Mouse (Mus musculus) common myeloid progenitor, adult 5-6 weeks (primary cell): Measurements from ENCODE around the gene Car11. TPM values are rescaled to one million over a fixed set of nuclear protein-coding genes. Genes with fewer than 3 reads are reported as not detected.

Experiments
- ATAC-seq: replicated peaks from 2 replicates; pipeline ENCODE4 v1.8.0; 2016; ENCODE audit warnings: low read depth, mild to moderate bottlenecking, moderate TSS enrichment, inconsistent platforms; ENCODE audit not compliant: poor library complexity, severe bottlenecking
- total RNA-seq: library from RNA; stranded (forward); fragments of 200-1000, 187-1606 nt; gene quantifications from 2 replicates; pipeline ENCODE4 v1.2.3, GENCODE M21; 2017

Car11 gene
- total RNA-seq, 1 experiment from 2014 or later: not detected

- ATAC-seq: no peak
These were observed 21.0 kb downstream of the Car11 start, which contains the start of gene Fam83e for GRCm38 (mm10) chr7:45720413-45721233. TSS of gene Fam83e (plus strand) at chr7:45721212.

- ATAC-seq: no peak
These were observed 21.6 kb downstream of the Car11 start for GRCm38 (mm10) chr7:45721234-45721571.

GRCm38 (mm10) chr7:45721642-45722347 lies 22.2 kb downstream of the Car11 start:
- ATAC-seq: no peak

- ATAC-seq: no peak
These were observed 22.7 kb downstream of the Car11 start for GRCm38 (mm10) chr7:45722348-45722713.

- ATAC-seq: no peak
These were observed 23.7 kb downstream of the Car11 start for GRCm38 (mm10) chr7:45723301-45723700.

GRCm38 (mm10) chr7:45723781-45724180 lies 24.1 kb downstream of the Car11 start:
- ATAC-seq: no peak

- no peak for ATAC-seq
These were observed 25.5 kb downstream of the Car11 start for GRCm38 (mm10) chr7:45725151-45725550.

- no peak for ATAC-seq
These were observed 26.1 kb downstream of the Car11 start, which contains the start of gene Spaca4 for GRCm38 (mm10) chr7:45725713-45726112. TSS of gene Spaca4 (minus strand) at chr7:45725813.

- no peak for ATAC-seq
These were observed 26.8 kb downstream of the Car11 start for GRCm38 (mm10) chr7:45726419-45726818.

- ATAC-seq: no peak
These were observed 28.0 kb downstream of the Car11 start for GRCm38 (mm10) chr7:45727625-45728024.

- ATAC-seq: peak; percentile 57
These were observed 31.2 kb downstream of the Car11 start for GRCm38 (mm10) chr7:45730727-45731431.

GRCm38 (mm10) chr7:45733477-45733876 lies 33.8 kb downstream of the Car11 start:
- ATAC-seq: 0 out of 2 replicates have a peak, but pooled peaks have one; percentile 12

GRCm38 (mm10) chr7:45739162-45739763 lies 39.6 kb downstream of the Car11 start:
- peak; percentile 69 for ATAC-seq

GRCm38 (mm10) chr7:45739820-45740219 lies 40.2 kb downstream of the Car11 start:
- no peak for ATAC-seq

GRCm38 (mm10) chr7:45741308-45741707 lies 41.7 kb downstream of the Car11 start:
- peak; percentile 27 for ATAC-seq

- peak; percentile 71 for ATAC-seq
These were observed 42.1 kb downstream of the Car11 start for GRCm38 (mm10) chr7:45741777-45742176.

- peak; percentile 33 for ATAC-seq
These were observed 42.7 kb downstream of the Car11 start for GRCm38 (mm10) chr7:45742338-45742737.

- ATAC-seq: peak; percentile 47; the same call in 1 of the 2 replicates
These were observed 44.7 kb downstream of the Car11 start for GRCm38 (mm10) chr7:45744387-45744786.

- no peak for ATAC-seq
These were observed 46.9 kb downstream of the Car11 start for GRCm38 (mm10) chr7:45746518-45746917.

- ATAC-seq: no peak
These were observed 47.8 kb downstream of the Car11 start for GRCm38 (mm10) chr7:45747450-45747849.
